Mouse (Mus musculus): Measurements from ENCODE around the gene 4930451I11Rik. TPM values are rescaled to one million over a fixed set of nuclear protein-coding genes. Genes with fewer than 3 reads are reported as not detected.

Gene 4930451I11Rik
- total and polyA plus RNA-seq, 2 experiments from 2014 or later: 1.1 TPM; not detected in 1

- H3K4me3 ChIP-seq (ENCODE audit: low read depth, low read length): peak overlapping the region; percentile 82
- no peaks in the 10 kb centered on the region for H3K27me3 ChIP-seq (ENCODE audit: insufficient read depth, low read length)
- peak overlapping the region; percentile 92 for H3K27ac ChIP-seq (ENCODE audit: low read depth, low read length)
- H3K9me3 ChIP-seq (ENCODE audit: low read length): no peaks in the 10 kb centered on the region
- H3K36me3 ChIP-seq (ENCODE audit: insufficient read depth, low read length): peaks cover 9% of the 10 kb centered on the region; the same call in 1 of the 2 replicates
- 52% methylated on average over 5 of the region's 5 CpGs for WGBS
- DNase-seq (ENCODE audit: low spot score) (no peak), ATAC-seq (ENCODE audit: low FRiP score) (no peak)
- peak overlapping the region; percentile 87 for H3K4me2 ChIP-seq (ENCODE audit: low read depth, low read length, poor library complexity, severe bottlenecking)
- H3K9ac ChIP-seq (replicated peaks; ENCODE audit: low read length, poor library complexity, severe bottlenecking): peak overlapping the region; percentile 74
- TF ChIP-seq CTCF (IDR thresholded peaks at IDR 0.05): no peak
- H3K4me1 ChIP-seq (ENCODE audit: insufficient read depth, low read length): peaks cover 12% of the 10 kb centered on the region
These were observed 31.0 kb downstream of the 4930451I11Rik start for GRCm38 (mm10) chr7:126800269-126801056.

- Histone ChIP-seq H3K27me3 (ENCODE audit: insufficient read depth, low read length) (no peaks in the 10 kb centered on the region), H3K4me3 (ENCODE audit: low read depth, low read length) (peak overlapping the region; percentile 82), H3K27ac (ENCODE audit: low read depth, low read length) (peak overlapping the region; percentile 92), H3K36me3 (ENCODE audit: insufficient read depth, low read length) (peaks cover 15% of the 10 kb centered on the region; the same call in 1 of the 2 replicates), H3K9me3 (ENCODE audit: low read length) (no peaks in the 10 kb centered on the region), H3K9ac (replicated peaks; ENCODE audit: low read length, poor library complexity, severe bottlenecking) (peak overlapping the region; percentile 74), H3K4me2 (ENCODE audit: low read depth, low read length, poor library complexity, severe bottlenecking) (peak overlapping the region; percentile 87), H3K4me1 (ENCODE audit: insufficient read depth, low read length) (peaks cover 12% of the 10 kb centered on the region)
- peak; percentile 61 for TF ChIP-seq CTCF (IDR thresholded peaks at IDR 0.05)
- under 1% methylated on average over 37 of the region's 38 CpGs for WGBS
- peak; percentile 92 for ATAC-seq (ENCODE audit: low FRiP score)
- DNase-seq (ENCODE audit: low spot score): peak; percentile 96
These were observed 31.8 kb downstream of the 4930451I11Rik start for GRCm38 (mm10) chr7:126799468-126800268.

GRCm38 (mm10) chr7:126799050-126799467 lies 32.4 kb downstream of the 4930451I11Rik start:
- WGBS: 0% methylated on average over 29 of the region's 36 CpGs
- H3K36me3 ChIP-seq (ENCODE audit: insufficient read depth, low read length): peaks cover 20% of the 10 kb centered on the region; the same call in 1 of the 2 replicates
- peak overlapping the region; percentile 82 for H3K4me3 ChIP-seq (ENCODE audit: low read depth, low read length)
- DNase-seq (ENCODE audit: low spot score) (peak; percentile 98), ATAC-seq (ENCODE audit: low FRiP score) (peak; percentile 94)
- peak overlapping the region; percentile 92 for H3K27ac ChIP-seq (ENCODE audit: low read depth, low read length)
- peaks cover 12% of the 10 kb centered on the region for H3K4me1 ChIP-seq (ENCODE audit: insufficient read depth, low read length)
- peak; percentile 66; the same call in 1 of the 2 replicates for TF ChIP-seq CTCF (IDR thresholded peaks at IDR 0.05)
- H3K9ac ChIP-seq (replicated peaks; ENCODE audit: low read length, poor library complexity, severe bottlenecking): peak overlapping the region; percentile 81
- no peaks in the 10 kb centered on the region for H3K27me3 ChIP-seq (ENCODE audit: insufficient read depth, low read length)
- H3K9me3 ChIP-seq (ENCODE audit: low read length): no peaks in the 10 kb centered on the region
- H3K4me2 ChIP-seq (ENCODE audit: low read depth, low read length, poor library complexity, severe bottlenecking): peak overlapping the region; percentile 87

DNA sequence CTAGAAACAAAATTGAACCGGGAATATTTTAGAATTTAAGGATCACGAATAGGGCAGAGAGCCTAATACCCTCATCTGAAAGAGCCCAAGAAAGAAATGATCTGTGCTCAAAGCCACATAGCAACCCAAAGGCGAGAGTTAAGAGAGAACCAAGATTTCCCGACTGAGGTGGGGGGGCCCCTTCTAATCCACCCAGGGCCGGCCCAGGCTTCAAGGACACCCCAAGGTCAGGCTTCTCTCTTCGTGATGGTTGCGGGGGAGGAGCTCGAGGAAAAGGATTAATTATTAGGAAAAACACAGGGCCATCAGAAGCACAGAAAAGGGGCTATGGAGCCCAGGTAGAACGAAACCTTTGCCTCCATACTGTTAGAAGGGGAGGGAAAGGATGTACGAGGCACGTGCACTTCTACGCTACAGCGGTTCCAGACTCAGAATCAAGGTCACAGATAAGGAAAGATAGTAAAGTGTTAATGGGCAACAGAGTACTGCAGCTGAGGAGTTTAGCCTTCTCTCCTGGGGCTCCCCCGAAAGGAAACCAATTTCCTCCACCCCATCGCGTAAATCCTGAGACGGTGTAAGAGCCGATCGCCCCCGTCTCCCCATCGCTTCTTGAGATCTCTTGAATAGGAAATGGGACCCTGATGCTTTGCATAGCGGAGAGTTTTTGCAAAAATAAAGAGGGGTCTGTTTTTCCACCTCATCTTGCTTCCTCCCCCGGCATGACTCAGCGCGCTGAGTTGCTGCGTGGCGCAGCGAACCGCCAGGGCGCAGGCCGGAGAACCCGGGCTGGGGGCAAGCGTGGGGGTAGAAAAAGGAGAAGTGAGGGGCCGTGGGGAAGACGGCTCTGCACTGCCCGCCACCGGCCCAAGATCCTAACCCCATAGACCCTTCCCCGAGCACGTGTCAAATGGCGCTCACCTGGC lies 33.1 kb downstream of the 4930451I11Rik start:
- DNase-seq (ENCODE audit: low spot score): no peak
- Histone ChIP-seq H3K4me2 (ENCODE audit: low read depth, low read length, poor library complexity, severe bottlenecking) (peak overlapping the region; percentile 87), H3K27ac (ENCODE audit: low read depth, low read length) (peak overlapping the region; percentile 81), H3K9me3 (ENCODE audit: low read length) (no peaks in the 10 kb centered on the region), H3K27me3 (ENCODE audit: insufficient read depth, low read length) (no peaks in the 10 kb centered on the region), H3K9ac (replicated peaks; ENCODE audit: low read length, poor library complexity, severe bottlenecking) (peak overlapping the region; percentile 81), H3K36me3 (ENCODE audit: insufficient read depth, low read length) (peaks cover 16% of the 10 kb centered on the region; the same call in 1 of the 2 replicates), H3K4me1 (ENCODE audit: insufficient read depth, low read length) (peaks cover 12% of the 10 kb centered on the region), H3K4me3 (ENCODE audit: low read depth, low read length) (peak overlapping the region; percentile 82)
- WGBS: under 1% methylated on average over 39 of the region's 40 CpGs
- ATAC-seq (ENCODE audit: low FRiP score): no peak
- no peak for TF ChIP-seq CTCF (IDR thresholded peaks at IDR 0.05)

DNA sequence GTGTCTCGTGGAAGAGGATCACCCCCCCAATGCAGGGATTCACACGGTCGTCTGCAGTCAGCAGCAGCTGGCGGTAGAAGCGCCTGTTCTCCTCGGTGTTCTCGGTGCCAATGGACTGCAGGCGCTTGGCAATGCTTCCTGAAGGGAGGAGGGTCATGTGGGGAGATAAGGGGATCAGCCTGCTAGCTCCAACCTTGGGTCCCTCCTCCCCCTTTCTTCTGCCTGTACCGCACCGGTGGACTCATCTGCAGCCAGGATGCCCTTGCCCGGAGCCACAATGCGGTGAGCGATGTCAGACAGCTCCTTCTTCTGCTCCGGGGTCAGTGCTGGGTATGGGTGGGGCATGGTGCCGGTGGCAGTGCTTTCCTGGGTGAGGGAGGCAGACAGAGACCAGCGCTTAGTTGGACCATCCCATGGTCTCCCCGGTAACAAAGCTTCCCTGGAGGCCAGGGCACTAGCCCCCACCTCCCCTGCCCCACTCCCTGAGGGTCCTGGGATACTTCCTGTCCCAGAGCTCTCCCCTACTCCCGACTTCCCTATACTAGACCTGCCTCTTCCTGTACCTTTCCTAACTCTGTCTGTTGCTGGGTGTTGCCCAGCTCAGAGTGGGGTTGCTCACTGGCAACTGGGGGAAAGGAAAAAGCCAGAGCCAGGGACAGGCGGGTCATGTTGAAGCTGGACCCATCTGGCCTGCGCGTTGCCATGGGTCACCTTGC lies 33.9 kb downstream of the 4930451I11Rik start, which contains the start of gene Fam57b:
TSS of gene Fam57b (plus strand) at position 258 of the 716 bp plus-strand sequence.
- ATAC-seq (ENCODE audit: low FRiP score): no peak

More for the DNA sequence above, 33.9 kb downstream of the 4930451I11Rik start, which contains the start of gene Fam57b:
- peaks cover 12% of the 10 kb centered on the region for H3K4me1 ChIP-seq (ENCODE audit: insufficient read depth, low read length)
- DNase-seq (ENCODE audit: low spot score): peak; percentile 75
- WGBS: 21% methylated on average over 21 of the region's 21 CpGs
- TF ChIP-seq CTCF (IDR thresholded peaks at IDR 0.05): no peak
- peak within 1 kb of the TSS; percentile 81 for H3K9ac ChIP-seq (replicated peaks; ENCODE audit: low read length, poor library complexity, severe bottlenecking)
- H3K4me2 ChIP-seq (ENCODE audit: low read depth, low read length, poor library complexity, severe bottlenecking): peak within 1 kb of the TSS; percentile 87
- peak within 1 kb of the TSS; percentile 82 for H3K4me3 ChIP-seq (ENCODE audit: low read depth, low read length)
- H3K9me3 ChIP-seq (ENCODE audit: low read length): no peaks in the 10 kb centered on the region
- H3K27me3 ChIP-seq (ENCODE audit: insufficient read depth, low read length): no peaks in the 10 kb centered on the region
- H3K27ac ChIP-seq (ENCODE audit: low read depth, low read length): peak within 1 kb of the TSS; percentile 81
- peaks cover 16% of the 10 kb centered on the region; the same call in 1 of the 2 replicates for H3K36me3 ChIP-seq (ENCODE audit: insufficient read depth, low read length)

Measured in midbrain, postnatal 0 days (tissue).